Mouse (Mus musculus): ENCODE measurements around the gene Stox1.
"Not testable (repeated sequence)": the region's sequence is repeated elsewhere in the genome, so short reads cannot be mapped to it uniquely, and the experiment has no call there.

Gene Stox1

GRCm38 (mm10) chr10:62725771-62726687 is at the start of gene Stox1:
Gene Stox1 (minus strand): TSS chr10:62726128.
- peak; percentile 18 for DNase-seq (ENCODE audit: low read depth, low spot score)

GRCm38 (mm10) chr10:62750781-62751180 is 24.9 kb upstream of the Stox1 start:
- no peak for DNase-seq (ENCODE audit: low read depth, low spot score)

DNA sequence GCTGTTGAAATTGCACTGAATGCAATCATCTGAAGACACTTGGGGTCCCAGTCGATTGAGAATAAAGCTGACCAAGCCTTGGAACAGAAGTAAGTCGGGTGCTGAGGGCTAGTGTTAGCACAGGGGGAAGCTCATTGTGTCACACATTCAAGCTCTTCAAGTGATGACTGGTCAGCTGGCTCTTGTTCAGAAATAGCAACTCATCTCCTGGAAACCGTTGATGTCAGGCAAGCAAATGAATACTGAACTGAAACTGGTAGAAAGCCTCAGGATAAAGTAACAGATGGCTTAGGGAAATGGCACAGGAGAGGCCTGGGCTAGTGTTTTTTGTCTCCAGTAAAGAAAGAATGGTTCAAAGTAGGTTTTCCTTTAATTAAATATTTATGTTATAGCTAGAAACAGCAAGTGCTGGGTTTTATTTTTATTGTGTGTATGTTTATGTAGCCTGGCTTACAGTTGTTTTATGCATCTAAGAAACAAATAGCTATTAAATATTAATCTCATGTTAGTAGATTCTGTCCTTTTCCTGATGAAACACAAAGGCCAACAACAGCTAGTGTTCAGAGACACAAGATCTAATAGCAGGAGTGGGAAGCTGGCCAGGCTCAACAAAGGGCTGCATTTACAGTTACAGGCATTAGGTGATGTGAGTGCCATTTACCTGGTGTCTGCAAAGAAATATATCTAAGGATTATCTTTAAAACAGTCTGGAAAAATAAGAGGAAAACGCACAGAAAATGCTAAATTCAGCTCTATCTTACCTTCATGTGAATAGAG is 14.2 kb upstream of the Stox1 start:
- no peak for DNase-seq (ENCODE audit: low read depth, low spot score)

GRCm38 (mm10) chr10:62736965-62737688 is 11.2 kb upstream of the Stox1 start:
- no peak for DNase-seq (ENCODE audit: low read depth, low spot score)

DNA sequence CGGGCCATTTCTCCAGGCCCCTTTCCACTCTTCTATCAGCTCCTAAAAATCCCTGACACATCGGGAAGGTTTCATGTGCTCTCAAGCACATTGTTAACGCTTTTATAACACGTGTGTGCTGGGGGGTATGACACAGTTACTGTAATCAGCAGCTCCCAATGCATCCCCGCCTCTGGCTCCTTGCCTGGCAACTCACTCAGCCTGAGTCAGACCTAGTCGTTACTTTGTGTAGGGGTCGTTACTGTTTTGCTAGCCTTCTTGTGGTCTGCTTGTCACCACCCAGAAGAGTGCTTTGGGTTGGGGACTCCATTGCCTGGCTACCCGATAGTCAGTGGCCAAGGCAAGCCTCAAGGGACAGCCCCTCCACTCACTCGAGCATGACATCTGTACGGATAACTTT is 4.9 kb upstream of the Stox1 start:
- DNase-seq (ENCODE audit: low read depth, low spot score) = no peak

GRCm38 (mm10) chr10:62724936-62725335 is 992 bp downstream of the Stox1 start:
- DNase-seq (ENCODE audit: low read depth, low spot score) = no peak

- no peak for DNase-seq (ENCODE audit: low read depth, low spot score)
These were observed 3.2 kb downstream of the Stox1 start for GRCm38 (mm10) chr10:62722701-62723100.

DNA sequence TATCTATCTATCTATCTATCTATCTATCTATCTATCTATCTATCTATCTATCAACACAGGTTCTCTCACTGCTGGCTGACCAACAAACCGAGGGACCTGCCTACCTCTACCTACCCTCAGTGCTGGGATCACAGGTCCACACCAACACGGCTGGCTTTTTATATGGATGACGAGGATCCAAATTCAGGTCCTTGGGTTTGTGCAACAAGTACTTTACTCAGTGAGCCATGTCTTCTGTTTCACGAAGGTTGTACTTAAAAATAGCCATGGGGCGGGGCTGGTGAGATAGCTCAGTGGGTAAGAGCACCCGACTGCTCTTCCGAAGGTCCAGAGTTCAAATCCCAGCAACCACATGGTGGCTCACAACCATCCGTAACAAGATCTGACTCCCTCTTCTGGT is 5.4 kb downstream of the Stox1 start:
- not testable (repeated sequence) for DNase-seq (ENCODE audit: low read depth, low spot score)

DNA sequence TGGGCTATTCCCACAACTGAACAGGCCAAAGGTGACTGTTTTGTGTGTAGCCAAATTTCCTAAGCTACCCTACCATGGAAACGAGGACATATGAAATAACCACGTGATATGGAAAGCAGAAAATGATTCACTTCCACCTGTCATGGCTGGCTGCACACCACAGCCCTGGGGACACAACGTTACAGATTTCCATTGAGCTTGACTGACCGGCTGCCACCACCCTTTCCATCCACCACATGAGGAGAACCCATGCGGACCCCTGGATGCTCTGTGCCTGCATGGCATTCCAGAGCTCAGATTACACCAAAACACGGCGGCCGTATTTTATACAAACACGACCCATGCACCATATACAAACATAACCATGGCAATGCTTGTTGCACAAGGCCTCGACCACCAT is 12.5 kb downstream of the Stox1 start:
- no peak for DNase-seq (ENCODE audit: low read depth, low spot score)

DNA sequence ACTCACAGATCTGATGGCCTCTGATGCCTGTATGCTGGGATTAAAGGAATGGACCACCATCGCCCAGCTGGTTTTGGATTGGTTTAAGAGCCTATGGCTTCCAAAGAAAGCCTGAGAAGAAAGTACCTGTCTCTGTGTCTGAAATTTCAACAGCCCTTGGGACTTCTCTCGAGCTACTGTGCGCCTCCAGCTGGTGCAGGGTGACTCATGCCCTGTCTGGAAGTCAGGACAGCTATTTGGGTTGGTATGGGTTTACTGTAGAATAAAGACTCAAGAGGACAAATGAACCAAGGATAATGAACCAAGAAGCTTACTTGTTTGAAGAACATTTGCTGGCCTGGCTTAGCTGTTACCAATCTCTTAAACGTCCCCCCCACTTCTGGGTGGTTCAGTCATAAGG is 22.3 kb downstream of the Stox1 start:
- DNase-seq (ENCODE audit: low read depth, low spot score) = no peak

GRCm38 (mm10) chr10:62702436-62702835 is 23.5 kb downstream of the Stox1 start:
- DNase-seq (ENCODE audit: low read depth, low spot score) = no peak

GRCm38 (mm10) chr10:62692771-62693170 is 33.2 kb downstream of the Stox1 start:
- DNase-seq (ENCODE audit: low read depth, low spot score) = no peak

DNA sequence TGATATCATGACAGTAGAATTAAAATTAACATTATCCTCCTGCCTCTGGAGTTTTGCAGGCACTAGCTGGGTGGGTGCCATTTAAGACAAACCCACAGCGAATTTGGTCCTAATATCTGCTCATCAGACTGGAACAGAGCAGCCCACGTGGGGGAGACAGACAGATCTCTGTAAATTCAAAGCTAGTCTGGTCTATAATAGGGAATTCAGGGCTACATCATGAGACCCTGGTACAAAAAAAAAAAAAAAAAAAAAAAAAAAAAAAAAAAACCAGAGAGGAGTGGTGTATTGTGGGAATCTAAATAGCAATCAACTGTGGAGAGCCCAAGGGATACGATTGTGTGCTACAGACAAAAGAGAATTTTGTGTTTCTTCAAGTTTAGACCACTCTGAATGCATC is 33.7 kb downstream of the Stox1 start:
- no peak for DNase-seq (ENCODE audit: low read depth, low spot score)

- no peak for DNase-seq (ENCODE audit: low read depth, low spot score)
These were observed 38.8 kb downstream of the Stox1 start for GRCm38 (mm10) chr10:62687032-62687674.

DNA sequence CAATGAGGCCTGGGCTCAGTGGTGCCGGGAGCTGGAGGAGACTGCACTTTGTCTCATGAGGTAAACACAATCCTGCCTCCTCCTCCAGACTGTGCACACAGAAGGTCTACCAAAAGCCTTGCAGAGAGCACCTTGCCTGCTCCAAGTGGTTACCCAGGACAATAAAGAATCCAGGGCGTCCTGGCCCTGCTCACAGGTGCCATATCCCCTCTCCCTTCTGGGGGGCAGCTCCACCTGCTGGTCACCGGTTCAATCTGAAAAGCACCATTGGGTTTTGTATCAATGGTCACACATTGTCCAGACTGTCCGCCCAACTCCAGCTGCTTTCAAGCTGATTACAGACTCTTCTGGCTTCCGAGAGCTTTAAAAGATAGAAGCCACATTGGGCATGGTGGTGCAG is 42.9 kb downstream of the Stox1 start:
- no peak for DNase-seq (ENCODE audit: low read depth, low spot score)

DNA sequence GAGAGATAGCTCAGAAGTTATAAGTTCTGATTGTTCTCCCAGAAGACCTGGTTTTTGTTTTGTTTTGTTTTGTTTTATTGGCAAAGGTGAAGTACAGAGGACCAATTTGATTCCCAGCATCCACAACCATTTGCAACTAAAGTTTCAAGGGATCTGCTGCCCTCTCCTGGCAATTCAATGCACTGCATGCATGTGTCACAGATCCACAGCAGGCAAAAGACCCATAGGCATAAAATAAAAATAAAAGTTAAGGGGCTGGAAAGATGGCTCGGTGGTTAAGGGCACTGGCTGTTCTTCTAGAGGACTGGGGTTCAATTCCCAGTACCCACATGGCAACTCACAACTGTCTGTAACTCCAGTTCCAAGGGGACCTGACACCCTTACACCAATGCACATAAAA is 46.1 kb downstream of the Stox1 start:
- DNase-seq (ENCODE audit: low read depth, low spot score) = no peak

DNA sequence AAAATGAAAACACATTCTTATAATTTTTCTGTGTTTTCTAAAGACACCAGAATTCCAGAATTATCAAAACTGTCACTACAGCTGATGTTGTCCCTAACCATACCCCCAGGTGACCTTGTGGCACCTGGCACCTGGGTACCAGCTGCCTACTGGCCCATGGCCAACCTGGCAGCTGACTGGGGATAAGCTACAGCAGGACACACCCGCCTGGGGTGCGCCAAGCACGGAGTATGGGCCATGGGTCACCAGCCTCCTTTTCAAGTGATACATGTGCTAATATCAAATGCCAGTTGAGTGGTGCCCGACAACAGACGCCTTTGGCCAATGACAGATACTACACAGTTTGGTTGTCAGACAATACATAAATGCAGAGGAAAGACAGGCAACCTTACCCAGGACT is 48.6 kb downstream of the Stox1 start:
- DNase-seq (ENCODE audit: low read depth, low spot score) = no peak

DNA sequence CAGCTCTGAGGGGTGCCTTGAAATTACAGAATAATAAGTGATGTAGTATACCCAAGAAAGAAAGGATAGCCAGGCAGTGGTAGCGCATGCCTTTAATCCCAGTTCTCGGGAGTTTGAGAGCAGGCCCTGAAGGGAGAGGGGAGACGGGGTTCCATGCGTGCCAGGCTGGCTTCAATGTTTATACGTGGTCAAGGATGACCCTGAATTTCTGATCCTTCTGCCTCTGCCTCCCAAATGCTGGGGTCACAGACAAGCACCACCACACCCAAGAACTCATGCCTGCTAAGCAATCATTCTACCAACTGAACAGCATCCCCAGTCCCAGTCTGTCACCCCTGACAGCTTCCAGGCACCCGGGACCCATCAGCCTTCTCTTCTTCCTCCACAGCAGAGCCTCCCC is 49.7 kb downstream of the Stox1 start:
- DNase-seq (ENCODE audit: low read depth, low spot score) = no peak

GRCm38 (mm10) chr10:62672359-62672758 is 53.6 kb downstream of the Stox1 start:
- no peak for DNase-seq (ENCODE audit: low read depth, low spot score)

DNA sequence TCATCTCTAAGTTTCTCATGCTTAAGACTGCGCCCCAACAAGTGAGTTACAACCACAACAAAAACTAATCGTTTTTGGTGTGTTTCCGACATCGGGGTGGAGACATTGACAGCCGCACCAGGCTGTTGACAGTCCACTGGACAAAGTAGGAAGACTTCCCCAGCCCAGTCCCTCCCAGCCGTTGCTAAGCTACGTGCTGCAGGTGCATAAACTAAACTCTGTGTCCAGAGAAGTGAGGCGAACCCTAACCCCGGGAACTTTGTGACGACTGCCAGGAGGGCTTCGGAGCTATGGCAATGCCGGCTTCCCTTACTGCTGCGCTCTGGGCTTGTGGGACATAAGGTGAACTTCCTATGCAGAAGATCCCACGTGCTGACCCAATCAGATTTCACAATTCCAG is 56.7 kb downstream of the Stox1 start:
- DNase-seq (ENCODE audit: low read depth, low spot score) = no peak

- no peak for DNase-seq (ENCODE audit: low read depth, low spot score)
These were observed 57.5 kb downstream of the Stox1 start for GRCm38 (mm10) chr10:62668463-62668862.

DNA sequence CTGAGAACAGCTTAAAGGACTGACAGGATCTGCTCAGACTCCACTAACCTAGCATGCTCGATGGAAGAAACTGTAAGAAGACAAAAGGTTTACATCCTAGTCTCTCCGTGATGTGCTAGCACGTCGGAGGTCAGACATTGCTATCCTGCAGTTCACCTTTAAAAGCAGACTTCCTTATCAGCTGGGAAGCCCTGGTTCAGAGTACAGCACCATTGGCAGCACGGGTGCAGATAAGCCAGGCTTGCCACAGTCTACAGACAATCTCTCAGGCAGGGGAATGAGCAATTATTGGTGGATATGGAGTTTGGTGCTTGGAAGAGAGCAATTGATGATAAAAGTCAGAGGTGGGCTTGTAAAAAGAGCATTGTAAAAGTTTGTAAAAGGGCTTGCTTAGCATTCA is 57.9 kb downstream of the Stox1 start:
- no peak for DNase-seq (ENCODE audit: low read depth, low spot score)
